Mouse (Mus musculus) hindbrain, embryonic 15.5 days (tissue): ENCODE results near the gene Sparcl1. TPM values are rescaled to one million over a fixed set of nuclear protein-coding genes. Genes with fewer than 3 reads are reported as not detected.

ENCODE experiments used
- ATAC-seq: fragments of 200-750 bp; cut with Nextera tagmentation; 2 replicates; pipeline ENCODE4 v1.8.0; 2017; ENCODE audit warnings: low read depth, moderate number of reproducible peaks, moderate TSS enrichment; ENCODE audit not compliant: low FRiP score
- H3K27ac ChIP-seq: fragments of 300-500 bp; sonication (generic); replicated peaks from 2 replicates; pipeline ENCODE4 v1.5.1; 2015; ENCODE audit warnings: mild to moderate bottlenecking, inconsistent platforms
- H3K27me3 ChIP-seq: fragments of 300-500 bp; sonication (generic); 2 replicates; pipeline ENCODE4 v1.6.1; 2015; ENCODE audit warnings: control low read depth, inconsistent platforms
- H3K36me3 ChIP-seq: fragments of 300-500 bp; sonication (generic); 2 replicates; pipeline ENCODE4 v1.6.1; 2015; ENCODE audit warnings: control low read depth, inconsistent platforms
- H3K4me1 ChIP-seq: fragments of 300-500 bp; sonication (generic); replicated peaks from 2 replicates; pipeline ENCODE4 v1.6.1; 2015; ENCODE audit warnings: control low read depth, inconsistent platforms
- H3K4me2 ChIP-seq: fragments of 300-500 bp; sonication (generic); 2 replicates; pipeline ENCODE4 v1.6.1; 2015; ENCODE audit warnings: moderate library complexity, mild to moderate bottlenecking, inconsistent platforms
- H3K4me3 ChIP-seq: fragments of 300-500 bp; sonication (generic); 2 replicates; pipeline ENCODE4 v1.5.1; 2015; ENCODE audit warnings: mild to moderate bottlenecking, inconsistent platforms
- H3K9ac ChIP-seq: fragments of 300-500 bp; sonication (generic); 2 replicates; pipeline ENCODE4 v1.6.1; 2015; ENCODE audit warnings: inconsistent platforms
- H3K9me3 ChIP-seq: fragments of 300-500 bp; sonication (generic); 2 replicates; pipeline ENCODE4 v1.6.1; 2016; ENCODE audit warnings: control low read depth, inconsistent platforms
- WGBS: fragments of 180-500 bp; shearing (Covaris S2); methylation state at CpG from one replicate; pipeline ENCODE4 v1.1.7; 2015; 5-methylcytosine and 5-hydroxymethylcytosine counted together
- polyA plus RNA-seq: library from polyadenylated mRNA; unstranded; fragments of >200 nt; fragmentation: Nextera tagmentation; extraction: Ambion mirVana; gene quantifications from 2 replicates; pipeline ENCODE4 v1.2.1, GENCODE M21; 2015

Gene Sparcl1
- polyA plus RNA-seq: 349 and 369 TPM in 2 replicates

DNA sequence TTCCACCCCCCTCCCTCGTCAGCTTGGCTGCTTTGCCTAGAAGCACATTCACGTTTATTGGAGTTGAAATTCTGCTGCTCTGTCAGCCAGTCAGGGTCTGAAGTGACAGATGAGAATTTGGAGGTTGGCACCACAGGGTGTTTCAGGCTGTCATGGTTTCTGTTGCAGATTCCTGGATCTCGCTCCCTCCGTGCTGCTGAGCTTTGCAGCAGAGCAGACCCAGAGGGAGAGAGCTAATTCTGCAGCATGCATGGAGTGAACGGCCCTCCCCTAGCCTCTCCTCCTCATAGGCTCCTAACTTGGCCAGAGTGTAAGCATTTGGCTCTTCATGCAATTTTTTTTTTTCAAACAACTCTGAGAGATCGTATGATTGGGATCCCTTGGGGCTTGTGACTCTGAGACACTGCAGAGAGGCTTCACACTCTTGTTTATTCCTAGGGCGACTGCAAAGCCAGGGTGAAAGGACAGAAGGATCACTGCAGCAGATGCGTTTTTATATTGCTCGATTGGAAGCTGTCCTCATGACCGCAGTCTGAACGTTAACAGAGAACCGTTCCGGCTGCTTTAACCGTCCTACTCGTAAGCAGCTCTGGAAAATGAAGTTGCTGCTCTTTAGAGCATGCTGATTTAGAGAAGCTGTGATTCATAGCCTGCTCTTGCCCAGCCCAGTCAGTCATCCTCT lies at the start of gene Sparcl1:
Gene Sparcl1, minus strand, starts transcription at position 243 of the 682 bp plus-strand sequence.
- H3K36me3 ChIP-seq: no peaks in the 10 kb centered on the region
- H3K9ac ChIP-seq: peak within 1 kb of the TSS; percentile 49
- no peaks in the 10 kb centered on the region for H3K27me3 ChIP-seq
- H3K27ac ChIP-seq: peak within 1 kb of the TSS; percentile 85
- peak within 1 kb of the TSS; percentile 52 for H3K4me2 ChIP-seq
- H3K9me3 ChIP-seq: no peaks in the 10 kb centered on the region
- peak; percentile 57 for ATAC-seq
- H3K4me3 ChIP-seq: peak within 1 kb of the TSS; percentile 34
- peaks cover 65% of the 10 kb centered on the region for H3K4me1 ChIP-seq
- 5% methylated on average over 15 of the region's 15 CpGs for WGBS

DNA sequence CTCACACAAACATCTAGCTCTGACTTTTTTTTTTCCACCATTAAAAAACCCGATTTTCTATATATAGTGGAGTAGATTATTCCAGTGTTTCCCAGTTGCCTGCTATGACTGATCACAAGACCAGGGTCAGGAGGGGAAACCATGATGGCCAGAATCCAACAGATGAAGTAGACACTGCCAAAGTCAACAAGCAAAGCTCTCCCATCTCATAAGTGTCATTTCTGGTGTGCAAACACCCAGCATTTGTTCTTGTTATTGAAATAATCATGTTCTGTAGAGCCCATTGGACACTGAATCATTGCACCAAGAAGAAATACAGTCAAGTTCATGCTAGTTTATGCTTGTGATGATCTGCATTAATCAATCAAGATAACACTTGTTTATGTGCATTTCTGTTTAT lies 47.9 kb upstream of the Sparcl1 start:
- 93% methylated on average over 1 of the region's 1 CpGs for WGBS
- Histone ChIP-seq H3K4me1 (no peaks in the 10 kb centered on the region), H3K27me3 (no peaks in the 10 kb centered on the region), H3K9ac (no peak overlapping the region), H3K27ac (no peak overlapping the region), H3K4me2 (no peak overlapping the region), H3K4me3 (no peak overlapping the region), H3K9me3 (no peaks in the 10 kb centered on the region), H3K36me3 (no peaks in the 10 kb centered on the region)
- ATAC-seq: no peak

DNA sequence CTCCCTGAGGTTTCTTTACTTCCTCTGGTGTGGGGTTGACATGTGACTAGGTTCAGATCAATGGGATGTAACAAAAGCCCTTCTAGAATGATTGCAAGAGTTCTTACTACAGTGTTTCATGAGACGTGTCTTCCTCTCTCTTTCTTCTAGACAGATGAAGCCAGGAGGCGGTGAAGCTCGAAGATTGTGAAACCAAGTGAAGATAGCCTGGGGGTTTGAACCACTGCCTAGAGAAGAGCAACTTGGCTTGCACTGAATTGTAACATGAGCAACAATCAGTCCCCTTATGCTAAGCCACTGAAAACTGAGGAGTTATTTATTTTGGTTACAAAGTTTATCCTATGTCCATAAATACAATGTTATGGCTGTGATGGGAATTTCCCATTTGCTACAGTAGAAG lies 47.0 kb upstream of the Sparcl1 start:
- no peaks in the 10 kb centered on the region for H3K36me3 ChIP-seq
- no peak overlapping the region for H3K4me2 ChIP-seq
- no peak overlapping the region for H3K4me3 ChIP-seq
- no peaks in the 10 kb centered on the region for H3K4me1 ChIP-seq
- H3K27ac ChIP-seq: no peak overlapping the region
- ATAC-seq: no peak
- H3K9ac ChIP-seq: no peak overlapping the region
- no peaks in the 10 kb centered on the region for H3K9me3 ChIP-seq
- no peaks in the 10 kb centered on the region for H3K27me3 ChIP-seq
- 81% methylated on average over 3 of the region's 3 CpGs for WGBS

DNA sequence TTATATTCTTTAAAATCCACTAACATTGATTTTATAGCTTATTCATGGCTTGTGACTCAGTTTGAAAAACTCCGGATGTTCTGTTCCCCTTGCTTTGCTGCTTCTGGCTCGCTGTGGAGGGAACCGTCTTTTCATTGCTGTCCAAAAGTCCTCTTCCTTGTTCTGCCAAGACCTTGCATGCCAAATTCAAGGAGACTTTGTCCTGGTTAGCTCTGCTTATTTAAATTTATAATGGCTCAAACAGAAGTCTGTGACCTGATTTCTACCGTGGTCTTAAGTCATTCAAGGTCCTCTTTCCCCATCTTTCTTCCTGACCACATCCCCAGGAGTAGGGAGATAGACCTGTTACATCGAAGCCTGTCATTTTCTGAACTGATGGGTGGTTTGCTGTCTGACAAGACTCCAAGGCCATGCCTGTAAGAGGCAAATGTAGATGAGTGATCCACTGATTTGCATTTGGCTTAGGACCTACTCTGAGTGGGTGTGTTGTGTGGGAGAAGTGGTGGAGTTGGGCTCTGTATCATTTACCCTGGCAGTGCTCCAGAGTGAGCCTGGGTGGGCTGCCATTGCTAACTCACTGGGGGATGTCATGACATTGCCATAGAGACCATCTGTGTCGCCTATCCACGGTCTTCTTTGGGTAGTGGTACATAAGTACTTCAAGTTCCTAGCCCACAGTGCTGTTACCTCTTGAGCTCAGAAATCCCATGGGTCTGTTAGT lies 45.0 kb upstream of the Sparcl1 start:
- peak; percentile 88 for ATAC-seq
- 69% methylated on average over 7 of the region's 7 CpGs for WGBS

DNA sequence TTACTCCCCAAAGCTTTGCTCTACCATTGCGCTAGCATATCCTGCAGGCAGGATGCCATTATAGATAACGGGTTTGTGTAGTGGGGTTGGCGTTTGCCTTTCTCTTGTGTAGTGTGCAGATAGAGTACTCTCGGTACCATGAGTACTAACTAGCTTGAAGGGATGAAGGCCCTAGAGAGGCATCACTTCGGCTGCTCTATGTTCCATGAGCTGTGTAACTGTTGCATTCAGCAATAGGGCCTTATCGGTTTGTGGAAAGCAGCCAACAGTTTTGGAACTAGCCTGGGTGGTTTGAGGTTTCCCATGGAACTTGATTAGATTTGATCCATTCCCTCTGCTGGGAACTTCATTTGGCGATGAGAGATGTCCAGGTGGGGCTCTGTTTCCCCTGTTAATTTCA lies 44.2 kb upstream of the Sparcl1 start:
- H3K9ac ChIP-seq: no peak overlapping the region
- no peaks in the 10 kb centered on the region for H3K27me3 ChIP-seq
- 94% methylated on average over 7 of the region's 7 CpGs for WGBS
- no peak for ATAC-seq
- H3K4me2 ChIP-seq: no peak overlapping the region
- H3K9me3 ChIP-seq: no peaks in the 10 kb centered on the region
- H3K36me3 ChIP-seq: no peaks in the 10 kb centered on the region
- no peaks in the 10 kb centered on the region for H3K4me1 ChIP-seq
- no peak overlapping the region for H3K4me3 ChIP-seq
- H3K27ac ChIP-seq: peak overlapping the region; percentile 45

More for the DNA sequence above, 45.0 kb upstream of the Sparcl1 start:
- Histone ChIP-seq H3K4me3 (no peak overlapping the region), H3K9me3 (no peaks in the 10 kb centered on the region), H3K9ac (no peak overlapping the region), H3K4me2 (no peak overlapping the region), H3K27me3 (no peaks in the 10 kb centered on the region), H3K27ac (peak overlapping the region; percentile 45; the same call in 1 of the 2 replicates), H3K36me3 (no peaks in the 10 kb centered on the region), H3K4me1 (no peaks in the 10 kb centered on the region)

DNA sequence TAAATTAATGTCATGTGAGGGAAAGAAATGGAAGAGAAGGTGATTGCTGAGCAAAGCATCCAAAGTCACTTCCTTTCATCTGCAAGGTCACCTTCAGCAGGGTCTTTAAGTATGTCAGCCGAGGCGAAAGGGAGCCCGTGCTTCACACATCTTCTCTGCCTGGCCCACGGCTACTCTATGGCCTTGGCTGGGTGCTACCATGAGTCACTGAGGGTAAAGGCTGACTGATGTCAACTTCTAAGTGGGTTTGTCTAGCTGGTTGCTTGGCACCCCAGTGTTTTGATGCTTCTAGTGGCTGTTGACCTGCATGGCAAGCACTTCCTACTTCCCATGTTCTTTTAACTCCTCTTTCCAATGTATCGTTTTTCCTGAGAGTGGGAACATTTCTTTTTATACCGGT lies 36.7 kb upstream of the Sparcl1 start:
- H3K36me3 ChIP-seq: no peaks in the 10 kb centered on the region
- ATAC-seq: no peak
- no peak overlapping the region for H3K4me2 ChIP-seq
- WGBS: 95% methylated on average over 6 of the region's 6 CpGs
- no peak overlapping the region for H3K4me3 ChIP-seq
- no peaks in the 10 kb centered on the region for H3K4me1 ChIP-seq
- no peak overlapping the region for H3K27ac ChIP-seq
- no peaks in the 10 kb centered on the region for H3K9me3 ChIP-seq
- H3K27me3 ChIP-seq: no peaks in the 10 kb centered on the region
- no peak overlapping the region for H3K9ac ChIP-seq

DNA sequence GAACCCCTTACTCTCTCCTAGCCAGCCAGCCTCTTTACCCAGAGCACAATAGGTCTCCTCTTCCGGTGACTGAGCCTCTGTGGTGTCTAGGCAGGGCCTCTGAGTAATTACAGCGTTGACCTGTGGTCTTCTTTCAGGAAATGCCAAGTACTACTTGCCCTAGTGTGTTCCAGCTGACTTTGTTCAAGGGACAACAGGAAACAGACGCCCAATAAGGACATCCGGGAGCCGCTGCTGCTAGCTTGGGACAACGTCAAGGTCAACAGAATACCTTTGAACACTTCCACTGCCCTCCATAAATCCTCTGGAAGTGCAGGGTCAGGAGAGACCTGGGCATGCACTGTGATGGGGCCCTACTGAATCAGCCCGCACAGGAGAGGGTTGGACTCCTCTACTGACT lies 35.8 kb upstream of the Sparcl1 start:
- Histone ChIP-seq H3K9me3 (no peaks in the 10 kb centered on the region), H3K36me3 (no peaks in the 10 kb centered on the region), H3K9ac (no peak overlapping the region), H3K4me3 (no peak overlapping the region), H3K4me2 (no peak overlapping the region), H3K27ac (no peak overlapping the region), H3K4me1 (no peaks in the 10 kb centered on the region), H3K27me3 (no peaks in the 10 kb centered on the region)
- no peak for ATAC-seq
- WGBS: 76% methylated on average over 7 of the region's 7 CpGs

DNA sequence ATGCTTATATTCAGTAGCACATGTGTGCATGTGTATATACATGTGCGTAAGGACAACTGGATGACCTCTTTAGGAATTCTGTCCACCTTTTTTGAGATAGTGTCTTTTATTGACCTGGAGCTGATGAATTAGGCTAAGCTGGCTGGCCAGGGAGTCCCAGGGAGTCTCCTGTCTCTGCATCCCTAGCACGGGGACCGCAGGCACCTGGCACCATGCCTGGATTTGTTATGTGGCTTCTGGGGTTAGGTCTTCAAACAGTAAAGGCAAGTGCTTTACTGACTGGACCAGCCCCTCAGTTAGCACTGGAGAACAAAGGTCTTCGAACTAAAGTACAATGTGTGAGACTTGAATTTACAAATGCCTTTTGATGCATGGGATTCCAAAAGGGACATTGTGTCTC lies 30.5 kb upstream of the Sparcl1 start:
- Histone ChIP-seq H3K27me3 (no peaks in the 10 kb centered on the region), H3K4me1 (no peaks in the 10 kb centered on the region), H3K4me3 (no peak overlapping the region), H3K4me2 (no peak overlapping the region), H3K9ac (no peak overlapping the region), H3K9me3 (no peaks in the 10 kb centered on the region), H3K27ac (no peak overlapping the region), H3K36me3 (no peaks in the 10 kb centered on the region)
- WGBS: 72% methylated on average over 4 of the region's 4 CpGs
- no peak for ATAC-seq

DNA sequence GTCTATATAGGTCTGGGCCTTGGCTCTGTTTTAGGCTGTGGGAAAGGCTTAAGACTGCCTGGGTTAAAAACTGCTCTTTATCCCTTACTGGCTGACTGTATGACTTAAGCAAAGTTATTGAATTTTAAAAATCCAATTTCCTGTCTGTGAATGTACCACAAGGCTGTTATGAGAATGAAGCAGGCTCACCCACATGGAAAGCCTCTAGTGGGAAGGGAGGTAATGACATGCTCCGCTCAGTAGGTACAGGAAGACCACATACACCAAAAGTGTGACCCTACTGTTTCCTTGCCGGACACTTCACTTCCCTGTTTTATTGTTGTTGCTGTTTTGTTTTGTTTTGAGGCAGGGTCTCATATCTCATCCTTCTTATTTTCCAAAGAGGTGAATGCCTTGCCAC lies 27.5 kb upstream of the Sparcl1 start:
- no peak overlapping the region for H3K4me2 ChIP-seq
- WGBS: 91% methylated on average over 2 of the region's 2 CpGs
- no peak for ATAC-seq
- no peaks in the 10 kb centered on the region for H3K9me3 ChIP-seq
- no peak overlapping the region for H3K9ac ChIP-seq
- H3K36me3 ChIP-seq: no peaks in the 10 kb centered on the region
- H3K4me1 ChIP-seq: no peaks in the 10 kb centered on the region
- no peak overlapping the region for H3K27ac ChIP-seq
- H3K27me3 ChIP-seq: no peaks in the 10 kb centered on the region
- no peak overlapping the region for H3K4me3 ChIP-seq

DNA sequence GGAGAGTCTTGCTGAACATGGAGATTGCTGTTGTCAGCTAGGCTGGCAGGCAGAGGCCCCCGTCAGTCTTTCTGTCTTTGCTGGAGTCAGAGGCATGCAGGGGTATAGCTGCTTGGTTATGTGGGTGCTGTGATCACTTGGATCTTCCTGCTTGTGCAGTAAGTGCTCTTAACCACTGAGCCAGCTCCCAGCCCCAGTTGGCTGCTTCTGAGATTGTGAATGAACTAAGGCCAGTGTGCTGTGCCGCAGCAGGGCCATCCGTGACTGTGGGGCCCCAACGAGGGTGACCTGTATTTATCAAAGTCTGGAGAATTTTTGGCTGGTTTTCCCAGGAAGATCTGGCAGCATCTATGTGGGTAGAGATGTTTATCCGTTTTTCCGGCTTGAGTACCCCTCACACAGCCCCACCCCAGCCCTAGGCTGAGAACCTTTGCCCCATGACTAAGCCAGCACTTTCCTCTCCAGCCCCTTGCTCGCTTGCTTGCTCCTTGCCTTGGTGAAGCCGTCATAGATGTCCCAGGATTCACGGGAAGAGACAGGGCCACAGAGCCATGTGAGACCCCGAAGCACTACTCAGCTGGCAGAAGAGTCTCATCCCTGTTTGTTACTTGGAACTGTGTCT lies 24.5 kb upstream of the Sparcl1 start:
- 75% methylated on average over 10 of the region's 10 CpGs for WGBS
- Histone ChIP-seq H3K4me3 (no peak overlapping the region), H3K9me3 (no peaks in the 10 kb centered on the region), H3K9ac (no peak overlapping the region), H3K4me1 (no peaks in the 10 kb centered on the region), H3K4me2 (no peak overlapping the region), H3K36me3 (no peaks in the 10 kb centered on the region), H3K27ac (no peak overlapping the region), H3K27me3 (no peaks in the 10 kb centered on the region)
- ATAC-seq: no peak

DNA sequence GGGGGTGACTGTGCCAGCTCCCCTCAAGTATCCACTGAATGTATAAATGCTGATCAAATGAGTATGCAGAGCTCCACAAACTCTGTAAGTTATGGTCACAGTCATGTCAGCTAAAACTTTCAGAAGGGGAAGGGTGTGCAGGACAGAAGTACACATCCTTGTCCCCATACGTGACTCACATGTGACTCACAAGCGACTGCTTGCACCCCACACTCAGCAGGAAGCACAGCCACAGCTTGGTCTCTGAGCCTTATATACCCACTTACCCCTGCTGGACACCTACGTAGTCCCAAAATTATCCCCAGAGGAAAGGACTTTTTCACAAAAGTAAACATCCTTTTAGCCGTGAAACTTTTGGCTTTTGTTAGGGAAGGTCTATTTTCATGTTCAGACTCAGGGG lies 20.2 kb upstream of the Sparcl1 start:
- ATAC-seq: no peak

DNA sequence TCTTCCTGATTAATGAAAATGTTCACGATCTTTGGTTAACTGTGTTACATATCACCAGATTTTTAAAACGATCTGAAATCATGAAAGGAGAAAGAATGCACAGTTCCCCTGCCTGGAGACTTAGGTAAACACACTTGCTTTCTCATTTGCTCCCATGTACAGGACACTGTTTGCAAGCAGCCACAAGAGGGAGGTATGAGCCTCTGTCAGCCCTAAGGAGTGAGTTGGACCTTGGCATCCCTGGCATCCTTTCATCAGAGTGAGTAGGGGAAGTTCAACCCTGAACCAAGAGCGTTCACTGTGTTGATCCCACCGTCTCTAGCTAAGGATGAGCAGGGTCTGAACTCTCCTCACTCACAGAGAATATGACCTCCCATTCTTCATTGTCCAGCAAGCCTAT lies 18.0 kb upstream of the Sparcl1 start:
- H3K4me2 ChIP-seq: no peak overlapping the region
- H3K27me3 ChIP-seq: no peaks in the 10 kb centered on the region
- H3K4me1 ChIP-seq: no peaks in the 10 kb centered on the region
- no peaks in the 10 kb centered on the region for H3K9me3 ChIP-seq
- 71% methylated on average over 4 of the region's 4 CpGs for WGBS
- H3K4me3 ChIP-seq: no peak overlapping the region
- no peak for ATAC-seq
- no peak overlapping the region for H3K9ac ChIP-seq
- no peaks in the 10 kb centered on the region for H3K36me3 ChIP-seq
- H3K27ac ChIP-seq: no peak overlapping the region

More for the DNA sequence above, 20.2 kb upstream of the Sparcl1 start:
- Histone ChIP-seq H3K4me1 (no peaks in the 10 kb centered on the region), H3K9ac (no peak overlapping the region), H3K4me2 (no peak overlapping the region), H3K27ac (no peak overlapping the region), H3K36me3 (no peaks in the 10 kb centered on the region), H3K9me3 (no peaks in the 10 kb centered on the region), H3K27me3 (no peaks in the 10 kb centered on the region), H3K4me3 (no peak overlapping the region)
- WGBS: 81% methylated on average over 4 of the region's 4 CpGs
